Mouse (Mus musculus) forebrain, embryonic 15.5 days (tissue): ENCODE measurements at regions not wholly inside any gene's neighbourhood (a gene's known extent, or its start where the extent isn't known, plus 50 kb on each side); places are given as distances from the start of the nearest gene placed in this dataset.
A peak's percentile ranks its signal among the peaks of the same experiment; 100 is the strongest.

Source experiments
- ATAC-seq: fragments of 200-750 bp; cut with Nextera tagmentation; replicated peaks from 2 replicates; pipeline ENCODE4 v1.8.0; 2017; ENCODE audit warnings: mild to moderate bottlenecking, moderate TSS enrichment, moderate library complexity
- H3K27ac ChIP-seq: fragments of 300-500 bp; sonication (generic); replicated peaks from 2 replicates; pipeline ENCODE4 v1.5.1; 2015; ENCODE audit warnings: mild to moderate bottlenecking, inconsistent platforms
- H3K27me3 ChIP-seq: fragments of 300-500 bp; sonication (generic); 2 replicates; pipeline ENCODE4 v1.6.1; 2015; ENCODE audit warnings: inconsistent platforms
- H3K36me3 ChIP-seq: fragments of 300-500 bp; sonication (generic); 2 replicates; pipeline ENCODE4 v1.6.1; 2015; ENCODE audit warnings: mild to moderate bottlenecking, inconsistent platforms
- H3K4me1 ChIP-seq: fragments of 300-500 bp; sonication (generic); 2 replicates; pipeline ENCODE4 v1.6.1; 2015; ENCODE audit warnings: inconsistent platforms
- H3K4me2 ChIP-seq: fragments of 300-500 bp; sonication (generic); replicated peaks from 2 replicates; pipeline ENCODE4 v1.6.1; 2015; ENCODE audit warnings: mild to moderate bottlenecking, inconsistent platforms
- H3K4me3 ChIP-seq: fragments of 300-500 bp; sonication (generic); 2 replicates; pipeline ENCODE4 v1.5.1; 2015; ENCODE audit warnings: mild to moderate bottlenecking, inconsistent platforms
- H3K9ac ChIP-seq: fragments of 300-500 bp; sonication (generic); replicated peaks from 2 replicates; pipeline ENCODE4 v1.6.1; 2015; ENCODE audit warnings: mild to moderate bottlenecking, inconsistent platforms
- H3K9me3 ChIP-seq: fragments of 300-500 bp; sonication (generic); 2 replicates; pipeline ENCODE4 v1.6.1; 2016; ENCODE audit warnings: inconsistent platforms
- WGBS: fragments of 180-500 bp; shearing (Covaris S2); methylation state at CpG from one replicate; pipeline ENCODE4 v1.1.7; 2015; ENCODE audit warnings: mixed read lengths; 5-methylcytosine and 5-hydroxymethylcytosine counted together

DNA sequence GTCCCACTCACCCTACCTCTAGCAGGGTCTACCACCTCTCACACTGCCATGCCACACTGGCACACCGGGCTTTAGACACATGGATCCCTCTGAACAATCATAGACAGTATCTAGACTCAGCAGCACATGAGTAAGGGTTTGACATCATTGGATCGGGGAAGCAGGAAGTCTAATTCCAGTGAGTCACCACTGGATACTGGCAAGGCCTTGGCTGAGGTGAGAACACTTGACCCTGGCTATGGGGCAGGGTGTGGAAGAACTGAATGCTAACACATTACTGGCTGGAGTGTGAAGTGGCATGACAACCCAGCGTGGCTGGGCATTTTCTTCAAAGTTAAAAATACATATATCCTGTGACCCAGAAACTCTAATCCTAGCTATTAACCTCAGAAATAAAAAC lies 114.4 kb downstream of the H2afy start:
- Histone ChIP-seq H3K9ac (no peak overlapping the region), H3K9me3 (no peaks in the 10 kb centered on the region), H3K36me3 (no peaks in the 10 kb centered on the region), H3K4me3 (no peak overlapping the region), H3K4me2 (no peak overlapping the region), H3K4me1 (no peaks in the 10 kb centered on the region), H3K27ac (no peak overlapping the region), H3K27me3 (no peaks in the 10 kb centered on the region)
- no peak for ATAC-seq
- 85% methylated on average over 3 of the region's 3 CpGs for WGBS

DNA sequence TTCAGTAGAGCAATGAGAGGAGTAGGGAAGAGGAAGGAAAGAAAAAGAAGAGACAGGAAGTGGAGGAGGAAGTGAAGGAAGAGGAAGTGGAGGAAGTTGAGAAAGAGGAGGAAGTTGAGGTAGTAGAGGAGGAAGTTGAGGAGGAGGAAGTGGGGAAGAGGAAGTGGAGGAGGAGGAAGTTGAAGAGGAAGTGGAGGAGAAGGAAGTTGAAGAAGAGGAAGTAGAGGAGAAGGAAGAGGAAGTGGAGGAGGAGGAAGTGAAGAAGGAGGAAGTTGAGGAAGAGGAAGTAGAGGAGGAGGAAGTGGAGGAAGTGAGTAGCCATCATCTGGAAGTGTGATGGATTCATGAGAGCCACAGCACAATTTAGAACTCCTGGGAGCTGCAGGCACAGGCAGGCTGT lies 122.2 kb downstream of the H2afy start:
- H3K27ac ChIP-seq: no peak overlapping the region
- no peaks in the 10 kb centered on the region for H3K9me3 ChIP-seq
- H3K4me3 ChIP-seq: no peak overlapping the region
- ATAC-seq: no peak
- no peak overlapping the region for H3K4me2 ChIP-seq
- H3K27me3 ChIP-seq: no peaks in the 10 kb centered on the region
- H3K9ac ChIP-seq: no peak overlapping the region
- peaks cover 11% of the 10 kb centered on the region; the same call in 1 of the 2 replicates for H3K4me1 ChIP-seq
- H3K36me3 ChIP-seq: no peaks in the 10 kb centered on the region

- no peak overlapping the region for H3K27ac ChIP-seq
- no peaks in the 10 kb centered on the region for H3K9me3 ChIP-seq
- H3K4me3 ChIP-seq: no peak overlapping the region
- 41% methylated on average over 6 of the region's 6 CpGs for WGBS
- H3K4me1 ChIP-seq: peaks cover 20% of the 10 kb centered on the region
- no peak overlapping the region for H3K4me2 ChIP-seq
- H3K36me3 ChIP-seq: no peaks in the 10 kb centered on the region
- no peaks in the 10 kb centered on the region for H3K27me3 ChIP-seq
- H3K9ac ChIP-seq: no peak overlapping the region
- ATAC-seq: no peak
Observed at GRCm38 (mm10) chr13:56010416-56010815, 125.7 kb downstream of the H2afy start.

- H3K9me3 ChIP-seq: no peaks in the 10 kb centered on the region
- ATAC-seq: peak; percentile 71
Observed at GRCm38 (mm10) chr13:56006827-56007226, 129.3 kb downstream of the H2afy start.

DNA sequence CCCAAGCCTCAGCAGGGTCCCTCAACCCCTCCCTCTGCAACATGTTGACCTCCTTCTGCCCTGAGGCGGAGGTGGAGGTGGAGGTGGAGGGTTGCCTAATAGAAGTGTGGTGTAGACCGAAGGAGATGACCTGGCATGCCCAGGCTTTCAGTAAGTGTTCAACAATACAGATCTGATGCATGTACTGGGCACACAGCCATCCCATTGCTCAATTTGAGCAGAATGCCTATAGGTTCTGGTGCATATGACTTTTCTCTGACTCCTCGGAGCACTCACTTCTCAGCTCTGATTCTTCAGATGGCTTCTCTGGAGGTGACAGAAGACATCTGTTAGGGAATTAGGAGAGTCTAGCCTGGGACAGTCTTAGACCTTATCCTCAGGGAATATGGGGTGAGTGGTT lies 130.4 kb downstream of the H2afy start:
- no peak overlapping the region for H3K4me3 ChIP-seq
- H3K9ac ChIP-seq: no peak overlapping the region
- no peak overlapping the region for H3K27ac ChIP-seq
- peaks cover 25% of the 10 kb centered on the region for H3K4me1 ChIP-seq
- no peak for ATAC-seq
- H3K36me3 ChIP-seq: no peaks in the 10 kb centered on the region
- no peaks in the 10 kb centered on the region for H3K27me3 ChIP-seq
- no peaks in the 10 kb centered on the region for H3K9me3 ChIP-seq
- 82% methylated on average over 3 of the region's 3 CpGs for WGBS
- no peak overlapping the region for H3K4me2 ChIP-seq

More at GRCm38 (mm10) chr13:56006827-56007226, 129.3 kb downstream of the H2afy start:
- Histone ChIP-seq H3K27me3 (no peaks in the 10 kb centered on the region), H3K4me1 (peaks cover 25% of the 10 kb centered on the region), H3K9ac (no peak overlapping the region), H3K36me3 (no peaks in the 10 kb centered on the region), H3K4me2 (no peak overlapping the region), H3K27ac (peak overlapping the region; percentile 61), H3K4me3 (no peak overlapping the region)
- 58% methylated on average over 2 of the region's 2 CpGs for WGBS

DNA sequence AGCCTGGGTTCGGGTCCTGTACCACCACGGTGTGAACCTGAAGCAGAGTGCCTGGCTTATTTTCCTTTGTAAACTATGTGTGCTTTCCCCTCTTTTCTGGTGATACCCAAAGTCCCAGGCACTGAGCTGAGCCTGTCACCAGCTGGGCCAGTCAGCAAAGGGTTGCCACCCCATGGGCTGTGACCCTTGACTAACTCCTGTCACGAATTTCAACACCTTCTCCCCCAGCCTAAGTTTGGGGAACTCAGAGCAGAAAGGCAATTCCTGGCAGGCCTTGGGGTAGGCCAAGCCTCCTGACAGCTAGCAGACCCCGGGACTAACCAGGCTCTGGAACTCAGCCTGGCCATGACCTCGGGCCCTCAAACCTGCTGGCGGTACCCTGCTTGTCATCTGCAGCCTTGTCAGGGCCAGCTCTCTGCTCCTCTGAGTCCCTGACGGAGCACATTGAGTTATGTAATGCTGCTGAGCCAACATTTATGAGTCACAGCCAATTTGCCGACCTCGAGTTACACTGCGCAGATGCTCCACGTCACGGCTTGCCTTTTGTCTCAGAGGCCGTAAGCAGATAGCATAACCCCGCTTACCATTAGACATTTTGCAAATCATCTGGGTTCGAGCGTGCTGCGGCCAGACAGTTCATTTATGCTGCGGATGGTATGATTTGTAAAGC lies 132.3 kb downstream of the H2afy start:
- Histone ChIP-seq H3K4me1 (peaks cover 14% of the 10 kb centered on the region), H3K9me3 (no peaks in the 10 kb centered on the region), H3K4me2 (no peak overlapping the region), H3K9ac (no peak overlapping the region), H3K36me3 (no peaks in the 10 kb centered on the region), H3K4me3 (no peak overlapping the region), H3K27ac (no peak overlapping the region), H3K27me3 (no peaks in the 10 kb centered on the region)
- 80% methylated on average over 18 of the region's 18 CpGs for WGBS
- ATAC-seq: no peak

DNA sequence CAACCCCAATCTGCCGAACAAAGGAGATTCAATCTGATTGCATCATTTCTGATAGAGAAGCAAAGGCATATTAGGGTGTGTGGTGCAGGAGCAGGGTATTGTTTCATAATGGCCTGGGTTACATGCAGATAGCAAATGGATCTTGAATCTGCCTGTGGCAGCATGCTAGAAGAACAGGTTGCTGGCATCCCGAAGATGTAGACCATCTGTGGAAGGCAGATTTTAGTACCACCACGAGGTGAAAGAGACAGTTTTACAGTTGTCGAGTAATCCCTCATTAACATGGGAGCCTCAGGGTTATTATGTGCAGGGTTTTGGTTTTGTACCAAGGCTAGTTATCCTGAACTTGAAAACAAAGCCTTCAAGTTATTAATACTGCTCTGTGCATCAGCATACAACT lies 140.9 kb downstream of the H2afy start:
- ATAC-seq: no peak
- Histone ChIP-seq H3K9me3 (no peaks in the 10 kb centered on the region), H3K4me1 (peaks cover 22% of the 10 kb centered on the region), H3K36me3 (no peaks in the 10 kb centered on the region), H3K27me3 (no peaks in the 10 kb centered on the region), H3K4me3 (no peak overlapping the region), H3K4me2 (no peak overlapping the region), H3K27ac (peak overlapping the region; percentile 61), H3K9ac (no peak overlapping the region)
- 55% methylated on average over 4 of the region's 4 CpGs for WGBS

- H3K4me3 ChIP-seq: no peak overlapping the region
- no peaks in the 10 kb centered on the region for H3K36me3 ChIP-seq
- H3K4me2 ChIP-seq: no peak overlapping the region
- WGBS: 76% methylated on average over 2 of the region's 2 CpGs
- no peak overlapping the region for H3K27ac ChIP-seq
- H3K27me3 ChIP-seq: no peaks in the 10 kb centered on the region
- no peaks in the 10 kb centered on the region for H3K9me3 ChIP-seq
- H3K9ac ChIP-seq: no peak overlapping the region
- no peak for ATAC-seq
- H3K4me1 ChIP-seq: peaks cover 28% of the 10 kb centered on the region
Observed at GRCm38 (mm10) chr13:55994460-55994859, 141.7 kb downstream of the H2afy start.

DNA sequence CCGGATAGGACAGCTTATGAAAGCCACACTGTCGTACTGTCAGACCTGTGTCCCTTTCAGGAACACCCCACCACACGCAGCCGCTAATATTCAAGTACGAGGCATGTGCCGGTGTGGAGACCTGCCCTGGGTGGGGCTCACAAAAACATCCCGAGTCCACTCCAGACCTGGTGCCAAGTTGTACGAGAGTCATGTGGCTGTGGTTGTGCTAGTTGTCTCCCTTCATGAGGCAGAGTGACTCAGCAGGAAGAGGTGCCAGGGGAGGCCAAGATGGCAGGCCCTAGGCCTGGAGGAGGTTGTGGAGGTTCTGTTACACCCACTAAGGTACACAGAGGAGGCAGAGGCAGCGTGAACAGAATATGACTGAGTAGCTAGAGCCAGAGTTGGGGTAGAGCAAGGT lies 143.5 kb downstream of the H2afy start:
- Histone ChIP-seq H3K4me3 (no peak overlapping the region), H3K36me3 (no peaks in the 10 kb centered on the region), H3K4me2 (no peak overlapping the region), H3K27ac (no peak overlapping the region), H3K4me1 (peaks cover 32% of the 10 kb centered on the region), H3K27me3 (no peaks in the 10 kb centered on the region), H3K9me3 (no peaks in the 10 kb centered on the region), H3K9ac (no peak overlapping the region)
- no peak for ATAC-seq
- WGBS: 96% methylated on average over 9 of the region's 9 CpGs

- Histone ChIP-seq H3K27ac (no peak overlapping the region), H3K4me2 (no peak overlapping the region), H3K27me3 (no peaks in the 10 kb centered on the region), H3K4me1 (peaks cover 32% of the 10 kb centered on the region), H3K4me3 (no peak overlapping the region), H3K9me3 (no peaks in the 10 kb centered on the region), H3K36me3 (no peaks in the 10 kb centered on the region), H3K9ac (no peak overlapping the region)
- ATAC-seq: no peak
- 75% methylated on average over 14 of the region's 14 CpGs for WGBS
Observed at GRCm38 (mm10) chr13:55991216-55991615, 144.9 kb downstream of the H2afy start.

- peak overlapping the region; percentile 23; the same call in 1 of the 2 replicates for H3K27ac ChIP-seq
- no peak overlapping the region for H3K4me2 ChIP-seq
- no peak overlapping the region for H3K9ac ChIP-seq
- H3K4me3 ChIP-seq: no peak overlapping the region
- H3K9me3 ChIP-seq: no peaks in the 10 kb centered on the region
- H3K27me3 ChIP-seq: no peaks in the 10 kb centered on the region
- peaks cover 28% of the 10 kb centered on the region for H3K4me1 ChIP-seq
- H3K36me3 ChIP-seq: no peaks in the 10 kb centered on the region
- peak; percentile 71; the same call in 1 of the 2 replicates for ATAC-seq
- WGBS: 58% methylated on average over 6 of the region's 6 CpGs
Observed at GRCm38 (mm10) chr13:55990186-55990585, 146.0 kb downstream of the H2afy start.

DNA sequence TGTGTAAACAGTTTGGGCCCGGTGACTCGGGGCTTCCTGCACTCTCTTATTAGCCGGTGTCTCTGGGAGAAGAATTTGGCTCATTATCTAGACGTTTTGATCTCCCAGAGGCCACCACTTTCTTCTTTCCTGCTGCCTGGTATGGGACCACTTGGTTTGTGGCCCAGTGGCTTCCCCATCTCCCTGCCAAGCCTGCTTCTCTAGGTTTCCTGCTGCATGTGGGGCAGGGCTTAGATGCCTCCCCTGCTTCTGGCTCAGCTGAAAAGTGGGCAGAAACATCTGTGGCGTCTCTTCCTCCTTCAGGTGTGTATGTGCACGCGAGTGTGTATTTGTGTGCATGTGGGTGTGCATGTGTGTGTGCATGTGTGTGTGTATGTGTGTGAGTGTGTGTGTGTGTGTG lies 146.8 kb downstream of the H2afy start:
- H3K27ac ChIP-seq: no peak overlapping the region; the same call in 1 of the 2 replicates
- no peak overlapping the region for H3K9ac ChIP-seq
- no peak overlapping the region for H3K4me2 ChIP-seq
- no peaks in the 10 kb centered on the region for H3K9me3 ChIP-seq
- ATAC-seq: no peak
- H3K4me1 ChIP-seq: peaks cover 23% of the 10 kb centered on the region
- peaks cover 6% of the 10 kb centered on the region; the same call in 1 of the 2 replicates for H3K27me3 ChIP-seq
- H3K4me3 ChIP-seq: no peak overlapping the region
- WGBS: 43% methylated on average over 7 of the region's 7 CpGs
- no peaks in the 10 kb centered on the region for H3K36me3 ChIP-seq

- peaks cover 14% of the 10 kb centered on the region; the same call in 1 of the 2 replicates for H3K27me3 ChIP-seq
- H3K4me1 ChIP-seq: peaks cover 18% of the 10 kb centered on the region
- no peak overlapping the region for H3K4me2 ChIP-seq
- H3K9ac ChIP-seq: no peak overlapping the region
- no peaks in the 10 kb centered on the region for H3K36me3 ChIP-seq
- 14% methylated on average over 10 of the region's 10 CpGs for WGBS
- no peak overlapping the region for H3K4me3 ChIP-seq
- ATAC-seq: no peak
- H3K27ac ChIP-seq: no peak overlapping the region
- no peaks in the 10 kb centered on the region for H3K9me3 ChIP-seq
Observed at GRCm38 (mm10) chr13:55985396-55985795, 149.4 kb upstream of the Pitx1 start.
